Mouse (Mus musculus): Measurements from ENCODE around the gene Tars2. TPM values are rescaled to one million over a fixed set of nuclear protein-coding genes. Genes with fewer than 3 reads are reported as not detected.

Tars2 gene
- 5.9 and 30.1 TPM in 2 replicates for polyA plus RNA-seq (2012; ENCODE audit: low replicate concordance)

DNA sequence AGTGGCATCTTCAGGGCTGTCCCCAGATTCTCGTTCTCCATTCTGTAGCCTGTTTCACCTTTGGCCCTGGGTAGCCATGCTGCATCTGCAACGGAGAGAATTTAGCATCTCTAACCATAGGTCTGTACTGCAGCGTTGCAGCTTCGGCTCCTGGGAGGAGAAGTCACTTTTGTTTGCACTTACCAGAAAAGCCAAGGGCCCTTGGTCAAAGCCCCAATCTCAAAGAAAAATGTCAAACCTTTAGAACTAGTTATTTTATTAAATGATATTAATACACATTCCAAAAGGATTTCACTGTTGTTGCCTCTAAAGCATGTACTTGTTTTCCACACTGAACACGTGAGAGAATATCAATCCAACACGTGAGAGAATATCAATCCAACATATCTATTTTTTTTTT, at the start of gene Tars2:
Gene Tars2 (minus strand): TSS at position 101 of the 400 bp plus-strand sequence.

DNA sequence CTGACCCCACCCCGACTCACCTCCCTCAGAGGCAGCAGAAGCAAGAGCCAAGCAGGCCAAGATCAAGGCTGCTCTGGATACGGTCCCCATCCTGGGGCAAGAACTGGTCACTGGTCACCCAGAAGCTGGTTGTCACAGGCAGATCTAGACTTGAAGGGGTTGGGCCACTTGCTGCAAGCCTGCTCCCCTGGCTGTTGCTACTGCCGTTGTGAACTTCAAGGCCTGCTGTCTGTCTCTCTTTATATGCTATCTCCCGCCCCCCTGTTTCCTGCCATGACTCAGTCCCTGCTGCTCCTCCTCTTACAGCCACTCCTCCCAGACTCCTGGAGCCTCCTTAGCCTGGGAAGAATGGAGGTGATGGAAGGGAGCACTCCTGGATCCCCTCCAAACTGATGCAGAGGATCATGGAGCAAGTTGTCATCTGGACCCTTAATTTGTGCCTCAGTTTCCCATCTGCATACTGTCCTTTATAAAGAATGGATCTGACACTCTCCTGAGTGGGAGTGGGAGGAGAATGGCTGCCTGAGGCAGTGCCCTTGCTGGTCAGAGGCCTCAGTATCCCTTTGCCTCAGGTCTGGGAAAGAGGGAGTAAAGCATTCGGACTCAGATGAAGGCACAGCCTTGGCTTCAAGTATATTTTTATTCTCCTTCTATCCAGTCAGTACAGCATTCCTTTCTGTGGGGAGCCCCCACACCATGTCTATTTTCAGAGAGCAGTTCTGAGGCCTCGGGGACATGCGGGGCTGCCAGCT, 20.5 kb downstream of the Tars2 start, which contains the start of gene Ecm1:
Gene Ecm1 (minus strand): TSS at position 217 of the 752 bp plus-strand sequence.

Other genes starting within 250 kb of the Tars2 start
- gene Ctss, start 233.4 kb downstream of the Tars2 start, polyA plus RNA-seq (2012; ENCODE audit: low replicate concordance) = 19.9 and 33.2 TPM in 2 replicates
- not detected in 2 replicates for gene Hormad1, start 200.5 kb downstream of the Tars2 start, polyA plus RNA-seq (2012; ENCODE audit: low replicate concordance)
- 2.8 and 2.9 TPM in 2 replicates for gene Golph3l, start 171.3 kb downstream of the Tars2 start, polyA plus RNA-seq (2012; ENCODE audit: low replicate concordance)
- gene Ensa, start 135.2 kb downstream of the Tars2 start, polyA plus RNA-seq (2012; ENCODE audit: low replicate concordance) = 33.7 and 38.0 TPM in 2 replicates
- gene Mcl1, start 101.4 kb downstream of the Tars2 start, polyA plus RNA-seq (2012; ENCODE audit: low replicate concordance) = 463 and 1,409 TPM in 2 replicates
- gene Adamtsl4, start 72.3 kb downstream of the Tars2 start, polyA plus RNA-seq (2012; ENCODE audit: low replicate concordance) = 5.4 and 10.2 TPM in 2 replicates
- 26.6 and 28.3 TPM in 2 replicates for gene Ecm1, start 20.6 kb downstream of the Tars2 start, polyA plus RNA-seq (2012; ENCODE audit: low replicate concordance)
- 12.1 and 12.8 TPM in 2 replicates for gene Rprd2, start 58.7 kb upstream of the Tars2 start, polyA plus RNA-seq (2012; ENCODE audit: low replicate concordance)
- 5.2 and 7.3 TPM in 2 replicates for gene Prpf3, start 95.7 kb upstream of the Tars2 start, polyA plus RNA-seq (2012; ENCODE audit: low replicate concordance)
- gene Mrps21, start 111.3 kb upstream of the Tars2 start, polyA plus RNA-seq (2012; ENCODE audit: low replicate concordance) = 12.2 and 207 TPM in 2 replicates
- 3.7 and 4.7 TPM in 2 replicates for gene Ciart, start 122.0 kb upstream of the Tars2 start, polyA plus RNA-seq (2012; ENCODE audit: low replicate concordance)
- gene BC028528, start 131.8 kb upstream of the Tars2 start, polyA plus RNA-seq (2012; ENCODE audit: low replicate concordance) = 4.3 and 9.3 TPM in 2 replicates
- gene Aph1a, start 133.8 kb upstream of the Tars2 start, polyA plus RNA-seq (2012; ENCODE audit: low replicate concordance) = 131 and 202 TPM in 2 replicates
- not detected in 2 replicates for gene Car14, start 144.5 kb upstream of the Tars2 start, polyA plus RNA-seq (2012; ENCODE audit: low replicate concordance)
- gene Anp32e, start 169.0 kb upstream of the Tars2 start, polyA plus RNA-seq (2012; ENCODE audit: low replicate concordance) = 31.7 and 176 TPM in 2 replicates
- 477 and 734 TPM in 2 replicates for gene Plekho1, start 235.8 kb upstream of the Tars2 start, polyA plus RNA-seq (2012; ENCODE audit: low replicate concordance)